Mouse (Mus musculus) megakaryocyte, embryonic 14.5 days (primary cell): ENCODE data around the gene Fras1.

ENCODE experiments used
- FLI1 ChIP-seq: IDR thresholded peaks from 2 replicates; pipeline ENCODE4 v1.6.1; 2012; ENCODE audit warnings: low read length, inconsistent platforms, mixed read lengths
- GATA1 ChIP-seq: IDR thresholded peaks from 3 replicates; pipeline ENCODE4 v1.6.1; 2012; ENCODE audit warnings: mixed read lengths, low read length, inconsistent platforms, borderline replicate concordance

GRCm38 (mm10) chr5:96375391-96375831 lies 1.7 kb downstream of the Fras1 start:
- TF ChIP-seq GATA1 (no peak), FLI1 (no peak)
